Mouse (Mus musculus): ENCODE measurements around the gene Gad2. TPM values are rescaled to one million over a fixed set of nuclear protein-coding genes. Genes with fewer than 3 reads are reported as not detected.

Gene Gad2
- polyA plus RNA-seq, 1 experiment from 2014 or later, result 64.1 TPM

- H3K27me3 ChIP-seq (ENCODE audit: control insufficient read depth, insufficient read depth, low read depth, low read length), result peaks cover 5% of the 10 kb centered on the region
- 1% methylated on average over 6 of the region's 6 CpGs for WGBS
- H3K9me3 ChIP-seq (replicated peaks; ENCODE audit: control insufficient read depth, low read length, poor library complexity, severe bottlenecking), result no peaks in the 10 kb centered on the region
- peak overlapping the region; percentile 95 for H3K27ac ChIP-seq (ENCODE audit: low read length)
- peaks cover 5% of the 10 kb centered on the region; the same call in 1 of the 2 replicates for H3K4me1 ChIP-seq (ENCODE audit: control insufficient read depth, insufficient read depth, low read length)
- ATAC-seq, result no peak
- peak overlapping the region; percentile 17 for H3K4me3 ChIP-seq (ENCODE audit: low read depth, low read length)
- peak overlapping the region; percentile 48 for H3K4me2 ChIP-seq (ENCODE audit: low read length)
- no peaks in the 10 kb centered on the region for H3K36me3 ChIP-seq (ENCODE audit: control insufficient read depth, insufficient read depth, low read length)
- H3K9ac ChIP-seq (ENCODE audit: low read depth, low read length), result peak overlapping the region; percentile 49
These were observed 2.0 kb upstream of the Gad2 start for GRCm38 (mm10) chr2:22620030-22620429.

GRCm38 (mm10) chr2:22620534-22620933 lies 1.5 kb upstream of the Gad2 start:
- H3K27ac ChIP-seq (ENCODE audit: low read length), result peak overlapping the region; percentile 95
- H3K4me1 ChIP-seq (ENCODE audit: control insufficient read depth, insufficient read depth, low read length), result peaks cover 5% of the 10 kb centered on the region; the same call in 1 of the 2 replicates
- H3K9me3 ChIP-seq (replicated peaks; ENCODE audit: control insufficient read depth, low read length, poor library complexity, severe bottlenecking), result no peaks in the 10 kb centered on the region
- H3K9ac ChIP-seq (ENCODE audit: low read depth, low read length), result peak overlapping the region; percentile 2
- no peaks in the 10 kb centered on the region for H3K36me3 ChIP-seq (ENCODE audit: control insufficient read depth, insufficient read depth, low read length)
- H3K27me3 ChIP-seq (ENCODE audit: control insufficient read depth, insufficient read depth, low read depth, low read length), result peaks cover 7% of the 10 kb centered on the region
- H3K4me2 ChIP-seq (ENCODE audit: low read length), result peak overlapping the region; percentile 76
- peak overlapping the region; percentile 58 for H3K4me3 ChIP-seq (ENCODE audit: low read depth, low read length)
- ATAC-seq, result no peak
- WGBS, result 4% methylated on average over 7 of the region's 7 CpGs

- peak overlapping the region; percentile 75 for H3K9ac ChIP-seq (ENCODE audit: low read depth, low read length)
- peak overlapping the region; percentile 58 for H3K4me3 ChIP-seq (ENCODE audit: low read depth, low read length)
- peak; percentile 62; the same call in 1 of the 2 replicates for ATAC-seq
- H3K36me3 ChIP-seq (ENCODE audit: control insufficient read depth, insufficient read depth, low read length), result no peaks in the 10 kb centered on the region
- no peaks in the 10 kb centered on the region for H3K9me3 ChIP-seq (replicated peaks; ENCODE audit: control insufficient read depth, low read length, poor library complexity, severe bottlenecking)
- H3K27me3 ChIP-seq (ENCODE audit: control insufficient read depth, insufficient read depth, low read depth, low read length), result peaks cover 10% of the 10 kb centered on the region
- 6% methylated on average over 20 of the region's 20 CpGs for WGBS
- peaks cover 5% of the 10 kb centered on the region; the same call in 1 of the 2 replicates for H3K4me1 ChIP-seq (ENCODE audit: control insufficient read depth, insufficient read depth, low read length)
- peak overlapping the region; percentile 95 for H3K27ac ChIP-seq (ENCODE audit: low read length)
- peak overlapping the region; percentile 76 for H3K4me2 ChIP-seq (ENCODE audit: low read length)
These were observed 802 bp upstream of the Gad2 start for GRCm38 (mm10) chr2:22620978-22621827.

GRCm38 (mm10) chr2:22623111-22624070 lies 1.4 kb downstream of the Gad2 start:
- H3K4me3 ChIP-seq (ENCODE audit: low read depth, low read length), result peak overlapping the region; percentile 58
- no peaks in the 10 kb centered on the region for H3K36me3 ChIP-seq (ENCODE audit: control insufficient read depth, insufficient read depth, low read length)
- H3K4me1 ChIP-seq (ENCODE audit: control insufficient read depth, insufficient read depth, low read length), result peaks cover 5% of the 10 kb centered on the region; the same call in 1 of the 2 replicates
- H3K9ac ChIP-seq (ENCODE audit: low read depth, low read length), result peak overlapping the region; percentile 75
- H3K4me2 ChIP-seq (ENCODE audit: low read length), result peak overlapping the region; percentile 76
- no peak for ATAC-seq
- peak overlapping the region; percentile 95 for H3K27ac ChIP-seq (ENCODE audit: low read length)
- WGBS, result under 1% methylated on average over 60 of the region's 60 CpGs
- peaks cover 16% of the 10 kb centered on the region for H3K27me3 ChIP-seq (ENCODE audit: control insufficient read depth, insufficient read depth, low read depth, low read length)
- H3K9me3 ChIP-seq (replicated peaks; ENCODE audit: control insufficient read depth, low read length, poor library complexity, severe bottlenecking), result no peaks in the 10 kb centered on the region

- 3% methylated on average over 27 of the region's 27 CpGs for WGBS
- Histone ChIP-seq H3K4me3 (ENCODE audit: low read depth, low read length) (peak overlapping the region; percentile 58), H3K9ac (ENCODE audit: low read depth, low read length) (peak overlapping the region; percentile 40), H3K36me3 (ENCODE audit: control insufficient read depth, insufficient read depth, low read length) (no peaks in the 10 kb centered on the region), H3K9me3 (replicated peaks; ENCODE audit: control insufficient read depth, low read length, poor library complexity, severe bottlenecking) (no peaks in the 10 kb centered on the region), H3K4me1 (ENCODE audit: control insufficient read depth, insufficient read depth, low read length) (peaks cover 5% of the 10 kb centered on the region; the same call in 1 of the 2 replicates), H3K27me3 (ENCODE audit: control insufficient read depth, insufficient read depth, low read depth, low read length) (peaks cover 13% of the 10 kb centered on the region), H3K27ac (ENCODE audit: low read length) (peak overlapping the region; percentile 95), H3K4me2 (ENCODE audit: low read length) (peak overlapping the region; percentile 76)
- ATAC-seq, result no peak
These were observed 2.4 kb downstream of the Gad2 start for GRCm38 (mm10) chr2:22624188-22624975.

- peaks cover 13% of the 10 kb centered on the region for H3K27me3 ChIP-seq (ENCODE audit: control insufficient read depth, insufficient read depth, low read depth, low read length)
- H3K9ac ChIP-seq (ENCODE audit: low read depth, low read length), result peak overlapping the region; percentile 40
- no peaks in the 10 kb centered on the region for H3K36me3 ChIP-seq (ENCODE audit: control insufficient read depth, insufficient read depth, low read length)
- no peak for ATAC-seq
- no peaks in the 10 kb centered on the region for H3K9me3 ChIP-seq (replicated peaks; ENCODE audit: control insufficient read depth, low read length, poor library complexity, severe bottlenecking)
- H3K4me1 ChIP-seq (ENCODE audit: control insufficient read depth, insufficient read depth, low read length), result peaks cover 2% of the 10 kb centered on the region; the same call in 1 of the 2 replicates
- peak overlapping the region; percentile 58 for H3K4me3 ChIP-seq (ENCODE audit: low read depth, low read length)
- H3K4me2 ChIP-seq (ENCODE audit: low read length), result peak overlapping the region; percentile 76
- WGBS, result 6% methylated on average over 16 of the region's 16 CpGs
- H3K27ac ChIP-seq (ENCODE audit: low read length), result peak overlapping the region; percentile 95
These were observed 3.3 kb downstream of the Gad2 start for GRCm38 (mm10) chr2:22625096-22625960.

GRCm38 (mm10) chr2:22627147-22627666 lies 5.2 kb downstream of the Gad2 start:
- WGBS, result 20% methylated on average over 3 of the region's 3 CpGs
- H3K27ac ChIP-seq (ENCODE audit: low read length), result peak overlapping the region; percentile 88

More at GRCm38 (mm10) chr2:22627147-22627666, 5.2 kb downstream of the Gad2 start:
- ATAC-seq, result 0 out of 2 replicates have a peak, but pooled peaks have one; percentile 27
- no peaks in the 10 kb centered on the region for H3K4me1 ChIP-seq (ENCODE audit: control insufficient read depth, insufficient read depth, low read length)
- no peaks in the 10 kb centered on the region for H3K9me3 ChIP-seq (replicated peaks; ENCODE audit: control insufficient read depth, low read length, poor library complexity, severe bottlenecking)
- peak overlapping the region; percentile 58 for H3K4me3 ChIP-seq (ENCODE audit: low read depth, low read length)
- peak overlapping the region; percentile 76 for H3K4me2 ChIP-seq (ENCODE audit: low read length)
- H3K36me3 ChIP-seq (ENCODE audit: control insufficient read depth, insufficient read depth, low read length), result no peaks in the 10 kb centered on the region
- H3K27me3 ChIP-seq (ENCODE audit: control insufficient read depth, insufficient read depth, low read depth, low read length), result peaks cover 13% of the 10 kb centered on the region
- peak overlapping the region; percentile 59 for H3K9ac ChIP-seq (ENCODE audit: low read depth, low read length)

Data from midbrain, embryonic 16.5 days (tissue).